Mouse (Mus musculus): ENCODE measurements around the gene Pde2a.

Pde2a gene

GRCm38 (mm10) chr7:101455141-101455540 lies 33.6 kb downstream of the Pde2a start:
- WGBS = 52% methylated on average over 6 of the region's 6 CpGs

GRCm38 (mm10) chr7:101456318-101456717 lies 34.8 kb downstream of the Pde2a start:
- WGBS = 54% methylated on average over 4 of the region's 4 CpGs

- 47% methylated on average over 5 of the region's 5 CpGs for WGBS
Observed at GRCm38 (mm10) chr7:101456789-101457188, 35.3 kb downstream of the Pde2a start.

GRCm38 (mm10) chr7:101457283-101457682 lies 35.8 kb downstream of the Pde2a start:
- 39% methylated on average over 5 of the region's 5 CpGs for WGBS

GRCm38 (mm10) chr7:101457801-101458200 lies 36.3 kb downstream of the Pde2a start:
- 26% methylated on average over 8 of the region's 8 CpGs for WGBS

- WGBS = 55% methylated on average over 4 of the region's 4 CpGs
Observed at GRCm38 (mm10) chr7:101458278-101458781, 36.8 kb downstream of the Pde2a start.

- 64% methylated on average over 9 of the region's 9 CpGs for WGBS
Observed at GRCm38 (mm10) chr7:101459305-101459813, 37.9 kb downstream of the Pde2a start.

GRCm38 (mm10) chr7:101459923-101460607 lies 38.6 kb downstream of the Pde2a start:
- 52% methylated on average over 10 of the region's 10 CpGs for WGBS

- WGBS = 13% methylated on average over 10 of the region's 10 CpGs
Observed at GRCm38 (mm10) chr7:101460608-101460957, 39.1 kb downstream of the Pde2a start.

GRCm38 (mm10) chr7:101461571-101461970 lies 40.1 kb downstream of the Pde2a start:
- WGBS = 75% methylated on average over 11 of the region's 11 CpGs

GRCm38 (mm10) chr7:101462327-101463068 lies 41.0 kb downstream of the Pde2a start:
- 47% methylated on average over 14 of the region's 14 CpGs for WGBS

GRCm38 (mm10) chr7:101463665-101464271 lies 42.3 kb downstream of the Pde2a start:
- whole genome bisulfite sequencing = 66% methylated on average over 11 of the region's 11 CpGs

GRCm38 (mm10) chr7:101464927-101465326 lies 43.4 kb downstream of the Pde2a start:
- 61% methylated on average over 4 of the region's 4 CpGs for WGBS

GRCm38 (mm10) chr7:101465392-101465791 lies 43.9 kb downstream of the Pde2a start:
- WGBS = 50% methylated on average over 14 of the region's 14 CpGs

GRCm38 (mm10) chr7:101465850-101466580 lies 44.5 kb downstream of the Pde2a start:
- WGBS = 70% methylated on average over 8 of the region's 8 CpGs

- 63% methylated on average over 6 of the region's 6 CpGs for WGBS
Observed at GRCm38 (mm10) chr7:101466581-101467081, 45.1 kb downstream of the Pde2a start.

GRCm38 (mm10) chr7:101471423-101471822 lies 49.9 kb downstream of the Pde2a start:
- WGBS = 87% methylated on average over 2 of the region's 2 CpGs

- 36% methylated on average over 3 of the region's 3 CpGs for WGBS
Observed at GRCm38 (mm10) chr7:101471968-101472480, 50.5 kb downstream of the Pde2a start.

GRCm38 (mm10) chr7:101472598-101473558 lies 51.4 kb downstream of the Pde2a start:
- 44% methylated on average over 10 of the region's 10 CpGs for WGBS

GRCm38 (mm10) chr7:101474399-101474811 lies 52.9 kb downstream of the Pde2a start:
- WGBS = 88% methylated on average over 5 of the region's 5 CpGs

Measured in cerebral cortex, adult 2 months (tissue).